Mouse (Mus musculus) myocyte (in vitro differentiated cells): ENCODE results near the gene Ndel1. TPM values are rescaled to one million over a fixed set of nuclear protein-coding genes. Genes with fewer than 3 reads are reported as not detected.
A peak's percentile ranks its signal among the peaks of the same experiment; 100 is the strongest.

Experiments
- H3K27me3 ChIP-seq: one replicate; pipeline ENCODE4 v1.6.1; 2011; ENCODE audit not compliant: control insufficient read depth, insufficient read depth, insufficient read length
- H3K36me3 ChIP-seq: one replicate; pipeline ENCODE4 v1.6.1; 2011; ENCODE audit not compliant: control insufficient read depth, insufficient read depth
- H3K4me2 ChIP-seq: one replicate; pipeline ENCODE4 v1.6.1; 2011; ENCODE audit warnings: low read depth, control low read depth
- H3K4me3 ChIP-seq: one replicate; pipeline ENCODE4 v1.5.1; 2011; ENCODE audit warnings: mild to moderate bottlenecking, control low read depth, moderate library complexity
- H3K79me2 ChIP-seq: one replicate; pipeline ENCODE4 v1.6.1; 2011; ENCODE audit not compliant: control insufficient read depth, insufficient read depth
- H3ac ChIP-seq: one replicate; pipeline ENCODE4 v1.6.1; 2011; ENCODE audit not compliant: control insufficient read depth, insufficient read length
- CEBPB ChIP-seq: IDR thresholded peaks from 2 replicates; pipeline ENCODE4 v1.6.1; 2011; ENCODE audit warnings: mild to moderate bottlenecking, moderate library complexity; ENCODE audit not compliant: poor library complexity, insufficient read depth, severe bottlenecking
- E2F4 ChIP-seq: IDR thresholded peaks from one replicate; pipeline ENCODE4 v1.6.1; 2011; ENCODE audit warnings: mild to moderate bottlenecking, control low read depth, moderate library complexity; ENCODE audit not compliant: insufficient read depth
- MAX ChIP-seq: IDR thresholded peaks from one replicate; pipeline ENCODE4 v1.6.1; 2011; ENCODE audit warnings: low read depth, mild to moderate bottlenecking, control low read depth
- MYOD1 ChIP-seq, 3 experiments: IDR thresholded peaks; one replicate each; pipeline ENCODE4 v1.6.1; 2011; ENCODE audit warnings: control low read depth in 2 of 3, low read depth in 2 of 3, mild to moderate bottlenecking in 2 of 3, moderate library complexity in 1 of 3; ENCODE audit not compliant: insufficient read length in 2 of 3, control insufficient read depth in 1 of 3
- MYOG ChIP-seq, 3 experiments: IDR thresholded peaks; one replicate each; pipeline ENCODE4 v1.6.1; 2011; ENCODE audit warnings: control low read depth in 2 of 3, low read depth in 2 of 3, mild to moderate bottlenecking in 2 of 3; ENCODE audit not compliant: insufficient read length in 2 of 3, control insufficient read depth in 1 of 3, insufficient read depth in 1 of 3
- POLR2A ChIP-seq: IDR thresholded peaks from one replicate; pipeline ENCODE4 v1.6.1; 2011; ENCODE audit warnings: low read depth, mild to moderate bottlenecking, control low read depth, moderate library complexity; ENCODE audit not compliant: insufficient read length
- POLR2AphosphoS2 ChIP-seq: IDR thresholded peaks from one replicate; pipeline ENCODE4 v1.6.1; 2011; ENCODE audit warnings: low read depth, control low read depth; ENCODE audit not compliant: insufficient read length
- REST ChIP-seq: IDR thresholded peaks from one replicate; pipeline ENCODE4 v1.6.1; 2011; ENCODE audit warnings: mild to moderate bottlenecking, control low read depth, moderate library complexity; ENCODE audit not compliant: insufficient read depth, insufficient read length
- SRF ChIP-seq: IDR thresholded peaks from one replicate; pipeline ENCODE4 v1.6.1; 2011; ENCODE audit warnings: low read depth; ENCODE audit not compliant: control insufficient read depth, insufficient read length
- TCF12 ChIP-seq: IDR thresholded peaks from one replicate; pipeline ENCODE4 v1.6.1; 2011; ENCODE audit warnings: mild to moderate bottlenecking, control low read depth; ENCODE audit not compliant: poor library complexity, insufficient read depth, severe bottlenecking
- TCF3 ChIP-seq: IDR thresholded peaks from one replicate; pipeline ENCODE4 v1.6.1; 2011; ENCODE audit warnings: low read depth, control low read depth; ENCODE audit not compliant: insufficient read length
- USF1 ChIP-seq: IDR thresholded peaks from one replicate; pipeline ENCODE4 v1.6.1; 2011; ENCODE audit warnings: low read depth, mild to moderate bottlenecking, control low read depth, moderate library complexity
- polyA plus RNA-seq: library from polyadenylated mRNA; unstranded; fragments of >200 nt; fragmentation: generic; extraction: Trizol; gene quantifications from one replicate; pipeline ENCODE4 v1.2.1, GENCODE M21; 2012; ENCODE audit warnings: missing spikeins

The Ndel1 gene
- polyA plus RNA-seq, 1 experiment: 36.7 TPM

GRCm38 (mm10) chr11:68863631-68864091 is 8.0 kb downstream of the Ndel1 start:
- Histone ChIP-seq H3K4me3 (no peak overlapping the region), H3K27me3 (no peaks in the 10 kb centered on the region), H3K79me2 (no peaks in the 10 kb centered on the region), H3K4me2 (no peak overlapping the region), H3ac (no peak overlapping the region), H3K36me3 (no peaks in the 10 kb centered on the region)
- TF ChIP-seq MYOG (IDR thresholded peaks at IDR 0.05; ENCODE audit: control insufficient read depth in 1 of 3, insufficient read depth in 1 of 3, insufficient read length in 2 of 3, low read depth in 2 of 3) (no peak), CEBPB (no peak), REST (no peak), MAX (no peak), MYOD1 (IDR thresholded peaks at IDR 0.05; ENCODE audit: control insufficient read depth in 1 of 3, insufficient read length in 2 of 3, low read depth in 2 of 3) (no peak), TCF3 (no peak), POLR2AphosphoS2 (no peak), E2F4 (no peak), TCF12 (no peak), POLR2A (no peak), SRF (no peak), USF1 (no peak)

GRCm38 (mm10) chr11:68862260-68862659 is 9.4 kb downstream of the Ndel1 start:
- H3K4me2 ChIP-seq: no peak overlapping the region
- H3K4me3 ChIP-seq: no peak overlapping the region
- TF ChIP-seq USF1 (no peak), MYOD1 (IDR thresholded peaks at IDR 0.05; ENCODE audit: control insufficient read depth in 1 of 3, insufficient read length in 2 of 3, low read depth in 2 of 3) (no peak), REST (no peak), TCF12 (no peak), TCF3 (no peak), MAX (no peak), CEBPB (no peak), MYOG (IDR thresholded peaks at IDR 0.05; ENCODE audit: control insufficient read depth in 1 of 3, insufficient read depth in 1 of 3, insufficient read length in 2 of 3, low read depth in 2 of 3) (no peak), POLR2AphosphoS2 (no peak), SRF (no peak), POLR2A (no peak), E2F4 (no peak)
- no peaks in the 10 kb centered on the region for H3K79me2 ChIP-seq
- no peak overlapping the region for H3ac ChIP-seq
- H3K36me3 ChIP-seq: no peaks in the 10 kb centered on the region
- H3K27me3 ChIP-seq: no peaks in the 10 kb centered on the region

GRCm38 (mm10) chr11:68859943-68860593 is 11.6 kb downstream of the Ndel1 start:
- H3K4me2 ChIP-seq: no peak overlapping the region
- no peak overlapping the region for H3K4me3 ChIP-seq
- H3K36me3 ChIP-seq: no peaks in the 10 kb centered on the region
- no peak overlapping the region for H3ac ChIP-seq
- H3K79me2 ChIP-seq: no peaks in the 10 kb centered on the region
- TF ChIP-seq POLR2A: no peak
- TF ChIP-seq REST: no peak
- no peak for TF ChIP-seq MAX
- TF ChIP-seq SRF: no peak
- no peak for TF ChIP-seq POLR2AphosphoS2
- TF ChIP-seq USF1: no peak
- no peak for TF ChIP-seq TCF12
- H3K27me3 ChIP-seq: no peaks in the 10 kb centered on the region

GRCm38 (mm10) chr11:68857329-68857728 is 14.3 kb downstream of the Ndel1 start:
- no peaks in the 10 kb centered on the region for H3K27me3 ChIP-seq
- H3ac ChIP-seq: no peak overlapping the region
- TF ChIP-seq MAX: no peak
- TF ChIP-seq REST: no peak
- no peak for TF ChIP-seq CEBPB
- no peak for TF ChIP-seq POLR2AphosphoS2
- no peak for TF ChIP-seq TCF12
- TF ChIP-seq SRF: no peak
- no peak for TF ChIP-seq USF1
- TF ChIP-seq POLR2A: no peak
- no peak for TF ChIP-seq MYOD1 (IDR thresholded peaks at IDR 0.05; ENCODE audit: control insufficient read depth in 1 of 3, insufficient read length in 2 of 3, low read depth in 2 of 3)
- no peak for TF ChIP-seq E2F4
- TF ChIP-seq MYOG (IDR thresholded peaks at IDR 0.05; ENCODE audit: control insufficient read depth in 1 of 3, insufficient read depth in 1 of 3, insufficient read length in 2 of 3, low read depth in 2 of 3): no peak
- TF ChIP-seq TCF3: no peak

GRCm38 (mm10) chr11:68854621-68855020 is 17.0 kb downstream of the Ndel1 start:
- H3ac ChIP-seq: no peak overlapping the region
- H3K4me3 ChIP-seq: no peak overlapping the region
- H3K4me2 ChIP-seq: peak overlapping the region; percentile 92
- no peaks in the 10 kb centered on the region for H3K27me3 ChIP-seq
- peaks cover 28% of the 10 kb centered on the region for H3K79me2 ChIP-seq
- no peaks in the 10 kb centered on the region for H3K36me3 ChIP-seq
- TF ChIP-seq MAX (no peak), MYOD1 (IDR thresholded peaks at IDR 0.05; ENCODE audit: control insufficient read depth in 1 of 3, insufficient read length in 2 of 3, low read depth in 2 of 3) (no peak), REST (no peak), POLR2AphosphoS2 (no peak), TCF12 (no peak), MYOG (IDR thresholded peaks at IDR 0.05; ENCODE audit: control insufficient read depth in 1 of 3, insufficient read depth in 1 of 3, insufficient read length in 2 of 3, low read depth in 2 of 3) (no peak), CEBPB (no peak), TCF3 (no peak), E2F4 (no peak), USF1 (no peak), SRF (no peak), POLR2A (no peak)

More at GRCm38 (mm10) chr11:68857329-68857728, 14.3 kb downstream of the Ndel1 start:
- no peaks in the 10 kb centered on the region for H3K36me3 ChIP-seq
- no peak overlapping the region for H3K4me3 ChIP-seq
- no peak overlapping the region for H3K4me2 ChIP-seq
- peaks cover under 1% of the 10 kb centered on the region for H3K79me2 ChIP-seq
